Mouse (Mus musculus) layer of hippocampus, adult 9-11 months (tissue): ENCODE measurements around the gene Sec11a.
A peak's percentile ranks its signal among the peaks of the same experiment; 100 is the strongest.
"Not testable (repeated sequence)": the region's sequence is repeated elsewhere in the genome, so short reads cannot be mapped to it uniquely, and the experiment has no call there.

ENCODE experiments used
- DNase-seq: peaks from one replicate; pipeline ENCODE4 v3.0.0; 2022

Sec11a gene

GRCm38 (mm10) chr7:80954251-80954650, 6.7 kb upstream of the Sec11a start:
- no peak for DNase-seq

- DNase-seq, result no peak
These were observed 4.6 kb upstream of the Sec11a start for GRCm38 (mm10) chr7:80952140-80952539.

GRCm38 (mm10) chr7:80951461-80951860, 3.9 kb upstream of the Sec11a start:
- DNase-seq, result no peak

- DNase-seq, result no peak
These were observed 7.8 kb downstream of the Sec11a start for GRCm38 (mm10) chr7:80939808-80940207.

- DNase-seq, result not testable (repeated sequence)
These were observed 10.3 kb downstream of the Sec11a start for GRCm38 (mm10) chr7:80937304-80937666.

- not testable (repeated sequence) for DNase-seq
These were observed 10.8 kb downstream of the Sec11a start for GRCm38 (mm10) chr7:80936617-80937303.

- DNase-seq, result no peak
These were observed 11.7 kb downstream of the Sec11a start for GRCm38 (mm10) chr7:80935834-80936233.

- DNase-seq, result no peak
These were observed 14.8 kb downstream of the Sec11a start for GRCm38 (mm10) chr7:80932777-80933176.

GRCm38 (mm10) chr7:80931618-80932207, 15.9 kb downstream of the Sec11a start:
- DNase-seq, result no peak

GRCm38 (mm10) chr7:80923165-80923564, 24.4 kb downstream of the Sec11a start:
- no peak for DNase-seq

- no peak for DNase-seq
These were observed 28.0 kb downstream of the Sec11a start for GRCm38 (mm10) chr7:80919647-80920008.

GRCm38 (mm10) chr7:80918982-80919646, 28.5 kb downstream of the Sec11a start:
- DNase-seq, result no peak

GRCm38 (mm10) chr7:80917916-80918465, 29.6 kb downstream of the Sec11a start:
- no peak for DNase-seq

- no peak for DNase-seq
These were observed 35.1 kb downstream of the Sec11a start for GRCm38 (mm10) chr7:80912496-80912895.

- no peak for DNase-seq
These were observed 36.5 kb downstream of the Sec11a start for GRCm38 (mm10) chr7:80911053-80911452.

GRCm38 (mm10) chr7:80904921-80905515, 42.6 kb downstream of the Sec11a start, which contains the start of gene Nmb:
TSS of gene Nmb (minus strand) at chr7:80905076.
- peak; percentile 50 for DNase-seq

- no peak for DNase-seq
These were observed 43.8 kb downstream of the Sec11a start for GRCm38 (mm10) chr7:80903625-80904422.

- DNase-seq, result no peak
These were observed 45.9 kb downstream of the Sec11a start for GRCm38 (mm10) chr7:80901541-80902274.

- DNase-seq, result peak; percentile 94
These were observed 46.6 kb downstream of the Sec11a start, which contains the start of gene Wdr73 for GRCm38 (mm10) chr7:80900944-80901501. TSS of gene Wdr73 (minus strand) at chr7:80901269.

GRCm38 (mm10) chr7:80897721-80898120, 49.9 kb downstream of the Sec11a start:
- DNase-seq, result no peak

GRCm38 (mm10) chr7:80897134-80897533, 50.4 kb downstream of the Sec11a start:
- no peak for DNase-seq
